Mouse (Mus musculus) monocyte, adult 5-6 weeks (primary cell): ENCODE measurements around the gene Prl2a1. TPM values are rescaled to one million over a fixed set of nuclear protein-coding genes. Genes with fewer than 3 reads are reported as not detected.

Experiments used
- ATAC-seq: fragments of 153-309, 156-312 bp; replicated peaks from 2 replicates; pipeline ENCODE4 v1.8.0; 2017; ENCODE audit warnings: mild to moderate bottlenecking; ENCODE audit not compliant: low TSS enrichment, insufficient number of reproducible peaks, severe bottlenecking, poor library complexity, low FRiP score
- total RNA-seq: library from RNA; stranded (forward); fragments of 200-1000, 200-491, 200-594 nt; gene quantifications from 3 replicates; pipeline ENCODE4 v1.2.3, GENCODE M21; 2017

Prl2a1 gene
- total RNA-seq: not detected in 3 replicates

DNA sequence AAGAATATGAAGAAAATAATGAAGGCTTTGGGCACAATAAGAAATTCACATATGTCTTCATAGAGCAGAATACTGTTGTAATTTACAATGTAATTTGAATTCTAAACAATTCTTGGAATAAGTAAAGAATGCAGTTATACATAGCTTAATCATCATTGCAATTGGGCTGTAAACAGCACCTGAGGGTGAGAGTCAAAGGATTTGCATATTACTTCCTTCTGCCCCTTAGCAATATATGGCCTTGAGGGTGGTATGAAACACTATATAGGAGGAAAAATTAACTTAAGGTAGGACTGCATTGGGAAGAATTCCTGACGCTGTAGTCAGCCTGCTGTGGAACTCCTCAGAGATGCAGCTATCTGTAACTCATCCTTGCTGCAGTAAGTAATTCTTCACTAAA, at the start of gene Prl2a1:
Gene Prl2a1, plus strand, starts transcription at position 301 of the 400 bp plus-strand sequence.
- no peak for ATAC-seq

DNA sequence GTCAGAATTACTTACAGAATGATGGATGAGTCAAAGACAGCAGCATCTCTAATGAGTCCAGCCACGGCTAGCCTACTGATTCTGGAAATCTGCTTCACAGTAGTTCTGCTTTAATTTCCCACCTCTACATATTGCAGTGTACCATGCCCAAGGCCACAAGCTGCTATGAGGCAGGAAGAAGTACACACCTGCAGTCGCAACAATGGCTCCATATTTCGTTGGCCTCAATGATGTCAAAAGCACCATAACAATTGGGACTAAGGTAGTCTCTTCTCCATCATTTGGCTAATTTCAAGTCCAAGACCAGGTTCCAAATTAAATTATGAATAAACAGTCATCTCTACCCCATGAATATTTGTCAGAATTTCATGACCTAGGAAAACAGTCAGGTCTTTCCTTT, 20.8 kb upstream of the Prl2a1 start, which contains the start of gene Prl7c1:
Gene Prl7c1, minus strand, starts transcription at position 101 of the 400 bp plus-strand sequence.
- ATAC-seq: 0 out of 2 replicates have a peak, but pooled peaks have one; percentile 9

DNA sequence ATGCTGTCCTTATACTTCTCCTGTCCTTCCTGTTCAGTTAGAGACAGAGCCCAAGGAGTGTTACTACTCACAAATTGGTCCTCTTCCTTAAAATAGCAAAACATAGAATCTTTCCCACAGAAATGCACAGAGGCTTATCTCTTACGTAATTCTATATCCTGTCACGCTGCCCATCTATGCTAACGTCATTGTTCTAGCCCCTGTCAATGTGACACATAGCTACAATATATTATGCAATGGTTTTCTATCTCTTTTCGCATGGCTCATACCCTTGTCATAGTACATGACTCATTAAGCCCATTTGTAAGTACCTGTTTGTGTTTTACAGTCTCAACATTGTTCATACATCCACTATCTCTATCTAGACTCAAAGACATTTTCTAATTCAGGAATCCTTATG, 2.2 kb upstream of the Prl2a1 start:
- ATAC-seq: no peak

DNA sequence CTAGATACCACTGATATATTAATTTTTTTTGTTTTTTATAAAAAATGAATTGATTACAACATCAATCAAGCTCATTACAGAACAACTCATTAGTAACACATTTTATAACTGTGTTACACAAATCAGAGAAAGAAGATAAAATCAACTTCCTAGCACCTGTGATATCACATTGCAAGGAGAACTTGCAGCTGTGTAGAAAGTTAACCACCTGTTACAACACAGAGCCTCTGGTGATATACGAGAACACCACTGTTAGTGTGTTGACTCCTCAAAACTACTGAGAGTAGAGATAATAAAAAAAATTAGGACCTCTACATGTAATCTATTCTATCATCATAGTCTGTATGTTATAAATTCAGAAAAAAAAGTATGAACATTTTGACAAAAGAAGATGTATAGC, 1.3 kb downstream of the Prl2a1 start:
- ATAC-seq: no peak

- ATAC-seq: no peak
Measured at GRCm38 (mm10) chr13:27849042-27849441, 47.6 kb downstream of the Prl2a1 start, which contains the start of gene Prl2c1. Prl2c1 (plus strand) TSS chr13:27849342.

Other genes starting within 250 kb of the Prl2a1 start
- gene Prl8a9, start 237.0 kb upstream of the Prl2a1 start, total RNA-seq: not detected in 3 replicates
- gene Prl8a1, start 219.5 kb upstream of the Prl2a1 start, total RNA-seq: not detected in 3 replicates
- gene Prl7b1, start 191.1 kb upstream of the Prl2a1 start, total RNA-seq: not detected in 3 replicates
- gene Prl7a1, start 159.2 kb upstream of the Prl2a1 start, total RNA-seq: not detected in 3 replicates
- gene Prl7a2, start 133.6 kb upstream of the Prl2a1 start, total RNA-seq: not detected in 3 replicates
- gene Prl7d1, start 84.9 kb upstream of the Prl2a1 start, total RNA-seq: not detected in 3 replicates
- not detected in 3 replicates for gene Prl7c1, start 20.9 kb upstream of the Prl2a1 start, total RNA-seq
- not detected in 3 replicates for gene Prl2c1, start 47.7 kb downstream of the Prl2a1 start, total RNA-seq
- not detected in 3 replicates for gene Prl4a1, start 214.6 kb downstream of the Prl2a1 start, total RNA-seq